Mouse (Mus musculus): Measurements from ENCODE around the gene Pou6f2. TPM values are rescaled to one million over a fixed set of nuclear protein-coding genes. Genes with fewer than 3 reads are reported as not detected.

The Pou6f2 gene
- polyA plus RNA-seq, 1 experiment = not detected

- TF ChIP-seq POLR2A (IDR thresholded peaks at IDR 0.05; ENCODE audit: low read depth, low read length) = no peak
- no peaks in the 10 kb centered on the region for H3K4me1 ChIP-seq (ENCODE audit: control insufficient read depth, insufficient read depth, low read length)
- no peak overlapping the region for H3K4me3 ChIP-seq (ENCODE audit: insufficient read depth, low read length)
- no peak overlapping the region for H3K27ac ChIP-seq (ENCODE audit: insufficient read depth, low read length)
Measured at GRCm38 (mm10) chr13:18323407-18323806, 74.1 kb downstream of the Pou6f2 start.

- Histone ChIP-seq H3K4me1 (ENCODE audit: control insufficient read depth, insufficient read depth, low read length) (no peaks in the 10 kb centered on the region), H3K4me3 (ENCODE audit: insufficient read depth, low read length) (no peak overlapping the region), H3K27ac (ENCODE audit: insufficient read depth, low read length) (no peak overlapping the region)
- TF ChIP-seq CTCF (IDR thresholded peaks at IDR 0.05; ENCODE audit: borderline replicate concordance, insufficient read depth, low read length) (no peak), POLR2A (IDR thresholded peaks at IDR 0.05; ENCODE audit: low read depth, low read length) (no peak)
Measured at GRCm38 (mm10) chr13:18312613-18313012, 84.9 kb downstream of the Pou6f2 start.

- no peaks in the 10 kb centered on the region for H3K4me1 ChIP-seq (ENCODE audit: control insufficient read depth, insufficient read depth, low read length)
- H3K4me3 ChIP-seq (ENCODE audit: insufficient read depth, low read length) = no peak overlapping the region
- TF ChIP-seq POLR2A (IDR thresholded peaks at IDR 0.05; ENCODE audit: low read depth, low read length) (no peak), CTCF (IDR thresholded peaks at IDR 0.05; ENCODE audit: borderline replicate concordance, insufficient read depth, low read length) (no peak)
- H3K27ac ChIP-seq (ENCODE audit: insufficient read depth, low read length) = no peak overlapping the region
Measured at GRCm38 (mm10) chr13:18309024-18309423, 88.5 kb downstream of the Pou6f2 start.

DNA sequence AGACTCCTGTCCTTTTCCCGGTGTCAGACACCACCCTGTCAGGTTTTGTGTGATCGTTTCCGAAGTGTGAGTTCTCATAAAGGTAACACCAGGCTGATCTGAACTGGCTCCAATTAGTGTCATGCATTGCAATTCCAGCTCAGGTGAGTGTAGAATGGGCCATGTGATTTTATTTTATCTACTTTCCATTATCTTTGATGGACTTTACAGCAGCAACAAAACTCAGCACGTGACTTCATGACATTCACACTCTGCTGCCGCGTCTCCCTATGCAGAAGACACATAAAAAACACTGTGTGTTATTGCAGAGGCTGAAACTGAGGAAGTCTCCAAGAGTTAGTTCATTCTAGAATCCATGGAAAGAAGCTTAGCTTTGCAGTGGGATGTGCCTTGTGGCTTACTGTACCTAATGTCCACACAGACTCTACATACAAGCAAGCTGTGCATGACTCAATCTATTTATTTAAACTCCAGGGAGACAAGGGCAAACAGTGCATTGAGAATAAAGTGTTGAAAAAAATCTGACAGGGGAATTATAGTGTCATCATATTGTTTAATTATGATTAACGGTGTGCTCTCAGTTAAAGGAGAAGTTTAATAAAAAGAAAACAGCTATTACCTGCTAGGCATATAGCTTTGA is 90.9 kb downstream of the Pou6f2 start:
- TF ChIP-seq POLR2A (IDR thresholded peaks at IDR 0.05; ENCODE audit: low read depth, low read length) = no peak
- no peak for TF ChIP-seq CTCF (IDR thresholded peaks at IDR 0.05; ENCODE audit: borderline replicate concordance, insufficient read depth, low read length)

DNA sequence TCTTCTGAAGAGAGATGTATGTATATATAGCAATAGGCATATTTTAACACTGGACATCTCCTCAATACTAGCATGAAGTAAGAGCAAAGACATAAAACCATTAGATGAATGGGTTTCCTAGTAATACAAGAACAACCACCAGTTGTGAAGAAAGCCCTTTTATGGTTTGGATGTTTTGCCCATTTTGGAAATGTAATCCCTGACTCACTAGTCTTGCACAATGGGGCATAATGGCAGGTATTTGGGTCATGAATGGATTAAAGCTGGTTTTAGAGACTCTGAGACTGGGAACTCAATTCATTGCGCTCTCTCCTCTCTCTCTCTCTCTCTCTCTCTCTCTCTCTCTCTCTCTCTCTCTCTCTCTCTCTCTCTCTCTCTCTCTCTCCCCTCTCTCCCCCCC is 97.5 kb downstream of the Pou6f2 start:
- H3K4me1 ChIP-seq (ENCODE audit: control insufficient read depth, insufficient read depth, low read length) = no peaks in the 10 kb centered on the region
- no peak overlapping the region for H3K4me3 ChIP-seq (ENCODE audit: insufficient read depth, low read length)

More for the DNA sequence above, 90.9 kb downstream of the Pou6f2 start:
- no peaks in the 10 kb centered on the region for H3K4me1 ChIP-seq (ENCODE audit: control insufficient read depth, insufficient read depth, low read length)
- H3K4me3 ChIP-seq (ENCODE audit: insufficient read depth, low read length) = no peak overlapping the region
- no peak overlapping the region for H3K27ac ChIP-seq (ENCODE audit: insufficient read depth, low read length)

DNA sequence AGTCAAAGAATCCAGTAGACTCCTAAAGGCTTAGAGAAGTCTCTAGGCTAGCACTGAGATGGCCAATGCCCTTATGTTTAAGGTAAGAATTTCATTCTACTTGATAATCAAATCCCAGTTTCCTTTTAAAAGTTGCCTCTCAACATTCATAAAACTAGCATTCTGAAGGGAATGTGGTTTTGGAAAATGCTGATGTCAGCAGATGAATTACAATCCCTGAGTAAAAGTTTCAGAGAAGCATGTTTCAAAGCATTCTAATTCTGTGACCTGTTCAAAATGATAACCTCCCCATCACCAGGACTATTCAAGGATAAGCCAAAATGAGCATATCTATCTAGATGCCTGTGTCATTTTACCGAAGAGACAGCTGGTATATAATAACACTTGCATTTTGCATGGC is 104.0 kb downstream of the Pou6f2 start:
- Histone ChIP-seq H3K4me1 (ENCODE audit: control insufficient read depth, insufficient read depth, low read length) (no peaks in the 10 kb centered on the region), H3K27ac (ENCODE audit: insufficient read depth, low read length) (no peak overlapping the region), H3K4me3 (ENCODE audit: insufficient read depth, low read length) (no peak overlapping the region)
- TF ChIP-seq CTCF (IDR thresholded peaks at IDR 0.05; ENCODE audit: borderline replicate concordance, insufficient read depth, low read length) = no peak
- TF ChIP-seq POLR2A (IDR thresholded peaks at IDR 0.05; ENCODE audit: low read depth, low read length) = no peak

More for the DNA sequence above, 97.5 kb downstream of the Pou6f2 start:
- TF ChIP-seq POLR2A (IDR thresholded peaks at IDR 0.05; ENCODE audit: low read depth, low read length) (no peak), CTCF (IDR thresholded peaks at IDR 0.05; ENCODE audit: borderline replicate concordance, insufficient read depth, low read length) (no peak)
- no peak overlapping the region for H3K27ac ChIP-seq (ENCODE audit: insufficient read depth, low read length)

DNA sequence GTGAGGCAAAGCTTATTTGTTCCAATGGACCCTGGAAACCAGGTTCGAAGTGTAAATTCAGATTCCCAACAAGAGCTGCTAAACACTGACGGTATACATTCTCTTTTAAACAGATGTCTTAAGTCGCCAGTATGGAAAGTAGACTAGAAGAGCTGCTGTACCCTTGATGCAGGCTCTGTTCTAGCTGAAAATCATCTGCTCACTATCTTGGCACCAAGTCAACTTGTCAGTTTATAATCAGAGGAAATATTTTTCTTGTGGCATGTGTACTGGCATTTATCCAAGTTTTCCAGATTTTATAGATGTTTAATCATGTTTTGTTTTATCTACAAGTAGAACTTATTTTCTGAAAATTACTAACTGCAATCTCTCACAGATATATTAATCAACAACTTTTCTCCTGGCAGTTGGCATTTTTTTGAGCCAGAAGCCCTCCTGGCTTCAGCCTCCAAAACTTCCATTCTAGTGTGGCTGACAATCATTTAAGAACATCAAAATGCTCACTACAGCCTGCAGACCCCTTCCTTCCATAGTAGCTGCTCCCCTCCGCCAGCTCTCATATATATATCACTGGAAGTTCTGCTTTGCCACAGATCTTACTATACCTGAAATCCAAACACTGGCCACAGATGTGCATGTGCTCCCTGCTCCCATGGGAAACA is 107.1 kb downstream of the Pou6f2 start:
- no peaks in the 10 kb centered on the region for H3K4me1 ChIP-seq (ENCODE audit: control insufficient read depth, insufficient read depth, low read length)
- H3K27ac ChIP-seq (ENCODE audit: insufficient read depth, low read length) = no peak overlapping the region
- TF ChIP-seq POLR2A (IDR thresholded peaks at IDR 0.05; ENCODE audit: low read depth, low read length) = no peak
- TF ChIP-seq CTCF (IDR thresholded peaks at IDR 0.05; ENCODE audit: borderline replicate concordance, insufficient read depth, low read length) = no peak
- no peak overlapping the region for H3K4me3 ChIP-seq (ENCODE audit: insufficient read depth, low read length)

DNA sequence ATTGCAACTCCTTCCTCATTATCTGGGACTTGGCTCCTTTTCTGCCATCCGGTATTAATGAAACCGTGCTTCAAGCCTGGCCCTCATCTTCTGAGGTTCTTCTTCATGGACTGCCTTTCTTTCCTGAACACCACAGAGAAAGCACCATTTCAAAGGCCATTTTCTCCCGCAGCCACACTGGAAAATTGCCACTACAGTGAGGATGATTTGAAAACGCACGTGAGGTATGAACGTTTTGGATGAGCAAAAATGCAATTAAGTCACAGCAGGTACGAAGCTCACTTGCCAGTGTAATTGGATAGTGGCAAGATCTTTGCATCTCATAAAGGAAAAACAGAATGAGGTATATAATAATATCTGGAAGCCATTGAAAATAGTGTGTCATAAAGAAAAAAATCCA is 110.0 kb downstream of the Pou6f2 start:
- Histone ChIP-seq H3K4me3 (ENCODE audit: insufficient read depth, low read length) (no peak overlapping the region), H3K4me1 (ENCODE audit: control insufficient read depth, insufficient read depth, low read length) (no peaks in the 10 kb centered on the region), H3K27ac (ENCODE audit: insufficient read depth, low read length) (no peak overlapping the region)
- no peak for TF ChIP-seq POLR2A (IDR thresholded peaks at IDR 0.05; ENCODE audit: low read depth, low read length)
- TF ChIP-seq CTCF (IDR thresholded peaks at IDR 0.05; ENCODE audit: borderline replicate concordance, insufficient read depth, low read length) = no peak

- TF ChIP-seq POLR2A (IDR thresholded peaks at IDR 0.05; ENCODE audit: low read depth, low read length) = no peak
- TF ChIP-seq CTCF (IDR thresholded peaks at IDR 0.05; ENCODE audit: borderline replicate concordance, insufficient read depth, low read length) = no peak
- no peak overlapping the region for H3K27ac ChIP-seq (ENCODE audit: insufficient read depth, low read length)
- no peak overlapping the region for H3K4me3 ChIP-seq (ENCODE audit: insufficient read depth, low read length)
- H3K4me1 ChIP-seq (ENCODE audit: control insufficient read depth, insufficient read depth, low read length) = no peaks in the 10 kb centered on the region
Measured at GRCm38 (mm10) chr13:18282361-18282982, 115.0 kb downstream of the Pou6f2 start.

DNA sequence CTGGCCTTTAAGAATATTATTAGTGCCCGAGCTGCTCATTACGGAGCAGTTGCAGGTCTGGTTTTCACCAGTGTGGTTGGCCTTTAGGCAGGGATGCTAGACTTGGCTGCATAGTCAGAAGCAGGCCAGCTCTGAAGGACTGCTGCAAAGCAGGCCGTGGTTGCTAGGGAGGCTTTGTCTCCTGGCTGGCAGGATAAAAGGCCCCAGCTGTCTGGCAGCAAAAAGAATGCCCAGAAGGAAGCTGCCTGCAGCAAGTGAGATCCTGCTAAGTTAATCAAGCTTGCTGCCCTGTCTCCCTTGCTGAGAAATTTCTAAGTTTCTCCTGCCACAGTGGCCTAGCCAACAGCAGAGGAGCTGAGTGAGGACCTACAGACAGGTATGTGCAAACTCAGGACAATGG is 116.4 kb downstream of the Pou6f2 start:
- no peak overlapping the region for H3K4me3 ChIP-seq (ENCODE audit: insufficient read depth, low read length)
- no peak overlapping the region for H3K27ac ChIP-seq (ENCODE audit: insufficient read depth, low read length)
- H3K4me1 ChIP-seq (ENCODE audit: control insufficient read depth, insufficient read depth, low read length) = no peaks in the 10 kb centered on the region
- TF ChIP-seq POLR2A (IDR thresholded peaks at IDR 0.05; ENCODE audit: low read depth, low read length) (no peak), CTCF (IDR thresholded peaks at IDR 0.05; ENCODE audit: borderline replicate concordance, insufficient read depth, low read length) (no peak)
